Mouse (Mus musculus): Measurements from ENCODE around the gene Cd276.

Cd276 gene

DNA sequence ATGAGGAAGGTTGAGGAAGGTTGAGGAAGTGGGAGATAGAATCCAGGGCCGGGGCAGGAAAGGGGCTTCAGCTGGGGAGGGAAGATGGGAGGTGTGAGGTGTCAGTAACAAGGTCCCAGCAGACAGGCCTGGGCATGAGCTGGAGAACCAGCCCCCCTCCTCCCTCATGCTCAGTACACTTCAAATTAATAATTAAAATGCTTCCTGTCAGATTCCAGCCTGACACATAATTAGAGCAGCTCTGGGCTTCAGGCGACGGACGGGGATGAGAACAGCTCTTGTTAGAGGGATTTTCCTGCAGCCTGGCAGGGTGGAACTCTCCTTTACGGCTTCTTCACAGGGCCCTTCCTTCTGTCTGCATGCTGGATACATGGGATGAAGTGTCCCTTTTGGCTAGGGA, 41.5 kb downstream of the Cd276 start:
- no peak for DNase-seq (ENCODE audit: low read depth, low spot score)

DNA sequence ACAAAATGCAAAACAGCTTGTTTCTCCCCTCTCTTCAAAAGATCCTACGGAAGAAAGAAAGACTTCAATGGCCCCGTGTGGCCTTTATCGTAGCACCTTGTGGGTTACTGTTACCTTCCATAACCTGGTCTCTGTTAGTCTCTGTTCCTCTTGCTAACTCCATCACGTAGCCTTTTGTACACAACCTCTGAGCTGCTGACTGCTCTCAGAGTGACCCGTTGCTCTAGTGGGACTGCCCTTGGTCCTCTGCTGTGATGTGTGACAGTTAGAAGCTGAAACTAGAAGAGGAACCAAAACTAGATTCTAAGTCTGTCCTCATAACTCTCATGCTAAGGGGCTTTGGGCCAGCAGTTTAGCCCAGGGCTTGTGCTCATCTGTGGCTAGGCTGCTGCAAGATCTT, 44.8 kb downstream of the Cd276 start:
- no peak for DNase-seq (ENCODE audit: low read depth, low spot score)

DNA sequence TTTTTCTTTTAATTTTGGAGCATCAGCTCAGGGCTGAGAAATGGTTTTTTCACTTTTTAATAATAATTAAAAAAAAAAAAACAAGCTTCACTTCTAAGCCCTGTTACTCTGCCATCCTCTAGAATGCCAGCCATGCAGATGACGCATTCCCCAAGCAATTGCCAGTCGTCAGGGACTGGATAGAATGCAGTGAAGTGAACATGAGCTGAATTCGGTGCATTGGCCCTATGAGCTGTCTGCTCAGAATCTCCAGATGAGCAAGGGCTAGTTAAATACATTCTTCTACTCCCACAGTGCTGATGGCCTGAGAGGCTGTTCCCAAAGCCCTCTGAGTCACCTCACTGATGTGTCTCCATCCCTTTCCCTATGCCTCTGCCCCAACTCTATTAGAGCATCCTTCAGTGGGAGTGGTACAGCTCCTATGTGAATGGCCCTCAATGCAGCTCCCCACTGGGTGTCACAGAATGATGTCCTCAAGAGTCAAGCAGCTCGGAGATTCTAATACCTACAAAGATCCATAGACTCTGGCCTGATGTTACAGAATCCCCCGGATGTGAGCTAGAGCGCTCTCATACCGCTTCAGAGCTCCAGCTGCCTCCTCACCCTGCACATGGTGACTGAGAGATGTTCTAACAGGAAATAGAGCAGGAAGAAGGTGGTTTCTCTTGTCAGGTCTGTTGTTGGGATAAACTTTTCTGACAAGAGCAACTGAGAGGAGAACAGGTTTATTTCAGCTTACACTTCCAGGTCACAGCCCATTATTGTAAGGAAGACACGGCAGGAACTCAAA, 47.8 kb downstream of the Cd276 start:
- no peak for DNase-seq (ENCODE audit: low read depth, low spot score)

DNA sequence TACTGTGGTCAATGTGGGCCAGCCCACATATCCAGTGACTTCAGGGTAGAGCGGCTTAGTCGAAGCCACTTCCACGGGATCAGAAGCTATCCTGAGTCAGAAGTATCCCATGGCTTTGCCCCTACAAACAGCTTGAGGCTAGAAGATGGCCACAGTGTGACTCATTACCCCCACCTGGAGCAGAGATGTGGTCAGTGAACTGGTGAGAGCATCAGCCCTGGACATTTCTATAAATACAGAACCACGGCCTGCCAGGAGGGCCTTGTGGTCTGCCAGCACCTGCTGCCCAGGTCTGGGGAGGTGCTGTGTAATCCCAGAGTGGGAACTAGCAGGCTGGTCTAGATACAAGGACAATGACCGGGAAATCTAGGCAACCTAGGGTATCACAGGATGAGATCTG, 54.3 kb downstream of the Cd276 start:
- no peak for DNase-seq (ENCODE audit: low read depth, low spot score)

DNA sequence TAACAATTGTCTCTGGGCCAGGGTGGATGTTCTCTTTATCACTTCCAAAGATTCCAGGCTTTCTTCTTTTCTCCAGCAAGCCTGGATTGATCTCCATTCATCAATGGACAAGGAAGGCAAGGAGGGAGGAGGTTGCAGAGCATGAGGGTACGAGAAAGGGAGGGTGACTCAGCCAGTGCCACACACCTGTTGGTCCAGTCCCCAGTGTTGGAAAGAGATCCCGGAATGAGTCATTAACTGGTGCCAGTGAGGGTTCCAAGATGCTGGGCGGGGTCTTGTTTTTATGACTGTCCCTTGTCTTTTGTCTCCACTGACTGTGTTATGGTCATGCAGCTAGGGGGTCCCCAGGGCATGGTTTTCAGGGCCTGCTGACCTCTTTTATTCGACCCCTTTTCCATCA, 57.3 kb downstream of the Cd276 start:
- DNase-seq (ENCODE audit: low read depth, low spot score): no peak

DNA sequence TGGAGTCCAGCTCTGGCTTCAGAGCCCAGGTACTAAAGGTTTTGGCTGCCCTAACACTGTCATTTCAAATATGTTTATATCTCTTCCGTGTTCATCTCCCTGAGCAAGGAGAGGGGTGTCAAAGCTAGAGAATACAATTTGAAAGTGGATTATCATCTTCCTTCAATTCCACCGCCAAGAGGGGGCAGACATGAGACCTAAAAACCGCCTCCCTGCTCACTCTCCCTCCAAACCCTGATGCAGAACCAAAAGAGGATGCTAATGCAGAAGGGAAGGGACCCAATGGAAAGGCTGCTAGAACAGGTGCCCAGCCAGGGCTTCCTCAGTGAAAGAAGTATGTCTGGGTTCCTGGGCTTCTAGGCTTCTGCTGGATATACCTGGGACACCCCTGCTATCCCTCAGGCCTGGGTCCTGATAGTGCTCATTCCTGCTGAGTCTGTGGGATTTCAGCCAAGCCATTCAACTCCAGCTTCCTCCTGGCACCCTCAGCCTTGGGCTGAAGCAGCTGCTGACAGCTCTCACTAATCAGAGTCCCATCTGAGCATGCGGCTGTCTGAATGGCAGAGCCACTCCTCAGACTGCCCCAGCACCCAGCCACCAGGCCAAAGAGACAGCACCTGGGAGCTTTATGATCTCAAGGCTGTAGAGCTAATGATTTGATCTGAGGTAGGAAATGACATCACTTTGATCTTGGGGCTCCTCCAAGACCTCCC, 58.6 kb downstream of the Cd276 start:
- peak; percentile 22 for DNase-seq (ENCODE audit: low read depth, low spot score)

DNA sequence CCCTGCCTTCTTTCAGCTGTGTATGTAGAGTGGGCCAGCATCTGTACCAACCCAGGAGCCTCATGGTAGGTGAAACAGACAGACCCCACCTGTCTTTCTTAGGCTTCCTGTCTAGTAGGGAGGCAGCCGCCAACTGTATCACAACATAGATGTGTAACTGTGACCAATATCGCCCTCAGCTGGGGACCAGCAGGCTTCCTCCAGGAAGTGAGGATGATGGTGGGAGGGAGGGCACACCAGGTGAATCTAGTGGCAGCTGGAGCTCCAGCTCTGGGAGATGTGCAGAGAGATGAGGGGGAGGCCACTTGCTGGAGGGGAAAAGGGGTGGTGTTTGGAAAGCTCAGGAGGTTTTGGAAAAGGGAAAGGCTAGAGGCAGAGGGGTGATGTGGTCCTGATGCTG, 60.2 kb downstream of the Cd276 start:
- DNase-seq (ENCODE audit: low read depth, low spot score): peak; percentile 22

DNA sequence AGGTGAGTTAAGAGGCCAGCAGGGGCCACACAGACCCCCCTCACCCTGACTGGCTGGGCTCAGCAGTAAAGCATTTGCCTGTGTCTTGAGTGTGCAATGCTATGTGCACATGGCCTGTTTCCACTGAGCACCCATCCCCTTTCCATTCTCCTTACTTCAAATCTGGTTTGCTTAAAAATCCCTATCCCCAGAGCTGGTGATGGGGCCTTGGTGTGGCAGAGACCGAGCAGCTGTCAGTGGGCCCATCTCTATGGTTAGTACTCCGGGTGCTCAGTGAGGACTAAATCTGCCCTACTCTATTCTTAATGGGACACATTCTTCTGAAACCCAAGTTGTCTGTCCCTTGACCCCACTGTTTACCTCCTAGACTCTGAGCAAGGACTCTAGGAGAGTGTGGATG, 64.8 kb downstream of the Cd276 start:
- DNase-seq (ENCODE audit: low read depth, low spot score): no peak

DNA sequence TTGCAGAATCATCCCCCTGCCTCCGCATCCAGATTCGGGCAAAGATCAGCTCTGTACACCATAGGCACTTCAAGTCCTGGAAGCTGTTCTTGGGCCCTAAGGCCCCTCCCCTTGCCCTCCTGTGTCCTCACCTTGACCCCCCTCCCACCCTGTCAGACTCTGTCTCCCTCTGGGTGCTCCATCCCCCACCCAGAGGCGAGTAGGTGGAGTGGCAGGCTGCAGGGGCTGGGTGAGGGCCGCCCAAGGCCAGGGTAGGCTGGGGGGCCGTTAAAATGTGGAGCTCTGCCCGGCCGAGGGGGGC, 65.4 kb downstream of the Cd276 start:
- DNase-seq (ENCODE audit: low read depth, low spot score): peak; percentile 55

DNA sequence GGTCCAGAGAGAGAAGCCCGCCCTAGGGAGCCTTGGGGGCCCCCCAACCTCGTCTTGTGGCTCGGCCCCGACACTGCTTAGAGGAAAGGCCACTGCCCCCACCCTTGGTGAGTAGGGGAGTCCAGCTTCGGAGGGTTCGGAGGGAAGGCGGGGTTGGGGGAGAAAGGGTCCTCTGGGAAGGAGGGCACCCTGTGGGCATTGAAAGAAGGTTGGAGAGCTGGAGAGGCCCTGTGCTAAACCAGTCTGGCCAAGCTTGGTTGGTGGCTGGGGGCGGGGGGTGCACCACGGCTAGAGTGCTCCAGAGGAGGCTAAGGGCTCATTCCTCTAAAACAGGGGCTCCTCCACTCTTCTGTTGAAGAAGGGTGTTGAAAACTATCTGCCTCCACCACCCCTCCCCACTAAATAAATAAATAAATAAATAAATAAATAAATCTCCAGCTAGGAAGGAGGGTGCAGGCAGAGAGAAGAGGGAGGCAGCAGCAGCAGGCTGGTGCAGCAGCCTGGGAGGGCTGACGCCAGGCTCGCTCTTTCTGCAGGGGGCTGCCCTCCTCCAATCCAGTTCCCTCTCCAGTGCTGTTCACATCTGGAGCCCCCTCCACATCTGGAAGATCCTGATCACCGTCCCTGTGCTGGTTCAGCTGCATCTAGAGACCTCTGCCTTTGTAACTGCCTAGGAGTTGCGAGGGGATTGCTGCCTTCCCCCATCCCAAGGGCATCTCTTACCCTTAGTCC, 65.9 kb downstream of the Cd276 start:
- DNase-seq (ENCODE audit: low read depth, low spot score): no peak

DNA sequence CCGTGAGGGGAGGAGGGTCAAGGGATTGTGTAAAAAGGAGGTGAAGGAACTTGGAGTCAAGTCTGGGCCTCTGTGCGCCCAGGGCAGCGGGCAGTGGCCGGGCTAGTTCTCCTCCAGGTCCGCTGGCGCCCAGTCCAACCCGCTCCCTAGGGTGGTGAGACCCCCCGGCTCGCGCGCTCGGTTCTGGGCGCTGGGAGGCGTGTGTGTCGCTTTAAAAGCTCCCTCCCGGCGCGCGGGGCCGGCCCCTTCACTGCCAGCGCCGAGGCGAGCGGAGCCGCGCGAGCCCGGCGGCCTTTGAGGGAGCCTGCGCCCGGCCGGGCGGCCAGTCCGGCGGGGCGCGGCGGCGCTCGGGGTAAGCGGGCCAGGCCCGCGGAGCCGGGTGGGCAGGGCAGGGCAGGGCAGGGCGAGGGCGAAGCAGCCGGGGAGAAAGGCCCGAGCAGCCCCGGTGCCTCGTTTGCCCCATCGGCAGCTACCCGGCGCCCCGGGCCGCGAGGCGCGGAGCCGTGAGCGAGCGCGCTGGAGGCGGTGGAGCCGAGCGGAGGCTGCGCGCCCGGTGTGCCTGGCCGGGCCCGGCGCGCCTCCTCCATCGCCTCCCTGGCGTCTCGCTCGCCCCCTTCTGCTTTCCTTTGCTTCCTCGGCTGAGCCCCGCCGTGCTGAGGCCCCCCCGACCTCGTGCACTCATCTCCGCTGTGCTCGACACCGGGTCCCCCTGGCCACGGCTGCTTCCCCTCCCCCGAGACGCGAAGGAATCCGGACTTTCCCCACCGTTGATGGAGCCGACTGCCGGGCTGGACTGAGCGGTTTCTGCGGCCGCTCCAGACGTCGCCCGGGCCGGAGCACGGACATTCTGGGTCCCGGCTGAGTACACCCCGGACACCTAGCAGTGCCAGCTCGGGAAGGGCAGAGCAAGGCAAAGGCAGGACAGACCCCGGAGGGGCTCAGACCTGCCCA, 67.1 kb downstream of the Cd276 start, which contains the start of gene Insyn1:
Gene Insyn1, plus strand, starts transcription at position 753 of the 951 bp plus-strand sequence.
- DNase-seq (ENCODE audit: low read depth, low spot score): peak; percentile 67

DNA sequence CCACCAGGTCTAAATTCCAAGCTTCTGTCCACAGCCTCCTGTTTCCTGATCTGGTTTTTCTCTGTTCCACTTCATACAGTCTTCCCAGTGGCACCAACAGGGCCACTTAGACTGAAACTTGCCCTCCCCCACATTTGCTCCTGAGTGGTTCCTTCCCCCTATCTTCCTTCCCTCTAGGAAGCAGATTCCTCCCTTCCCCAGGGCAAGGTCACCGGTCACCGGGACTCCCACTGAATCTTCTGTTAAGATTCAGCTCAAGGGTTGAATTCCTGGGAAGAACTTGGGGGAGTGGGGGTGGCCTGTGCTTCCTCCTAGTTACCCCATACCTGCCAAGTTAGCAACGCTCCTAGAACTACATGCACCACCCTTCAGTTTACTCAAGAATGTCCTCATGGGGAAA, 68.2 kb downstream of the Cd276 start:
- DNase-seq (ENCODE audit: low read depth, low spot score): peak; percentile 78

Measured in ZHBTc4 (cell line).